Mouse (Mus musculus): ENCODE results near the gene Cadm2.

DNA sequence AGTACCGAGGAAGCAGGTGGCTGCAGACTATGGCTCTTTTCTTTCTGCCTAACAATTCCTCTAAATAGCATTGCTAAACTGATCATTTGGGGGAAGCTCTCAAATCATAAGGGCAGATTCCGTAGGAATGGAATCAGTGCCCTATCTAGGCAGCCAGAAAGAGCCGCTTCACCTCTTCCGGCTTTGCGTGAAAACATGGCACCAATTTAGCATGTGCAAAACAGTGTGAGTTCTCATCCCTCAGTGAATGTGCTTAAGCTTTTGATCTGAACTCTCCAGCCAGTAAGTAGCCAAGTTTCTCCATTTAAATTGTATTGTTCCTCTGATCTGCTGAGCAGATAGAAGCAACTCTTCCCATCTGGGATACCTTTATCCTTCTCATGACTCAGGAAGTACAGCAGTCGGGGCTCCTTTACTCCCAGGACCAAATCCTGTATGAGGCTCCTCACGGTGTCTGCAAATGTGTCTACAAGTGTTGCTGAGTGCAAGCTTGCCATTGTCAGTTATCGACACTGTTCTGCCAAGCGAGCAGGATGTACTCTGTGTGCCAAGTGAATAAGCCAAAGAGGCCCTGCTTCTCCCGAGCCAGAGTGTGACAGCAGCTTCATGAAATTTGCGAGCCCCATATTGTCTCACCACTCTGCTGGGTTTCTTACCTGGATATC is 970.2 kb downstream of the Cadm2 start:
- TF ChIP-seq CTCF (IDR thresholded peaks at IDR 0.05; ENCODE audit: extremely low read depth, insufficient read length, insufficient replicate concordance, low read depth, low read length) (no peak), POLR2A (IDR thresholded peaks at IDR 0.05; ENCODE audit: low read depth, low read length) (no peak)

Measured in small intestine, adult 2 months (tissue).